Mouse (Mus musculus): ENCODE measurements around the gene Bloc1s3.

The Bloc1s3 gene

GRCm38 (mm10) chr7:19508150-19508923 is at the start of gene Bloc1s3, which contains the start of gene Trappc6a:
Gene Bloc1s3, minus strand, starts transcription at chr7:19508367.
Gene Trappc6a, plus strand, starts transcription at chr7:19508395.
- in situ Hi-C loops (cut with MboI; ENCODE audit: low sequenced_read_pairs), result no loop called here

- in situ Hi-C loops (cut with MboI; ENCODE audit: low sequenced_read_pairs), result no loop called here
These were observed 48.9 kb upstream of the Bloc1s3 start for GRCm38 (mm10) chr7:19557086-19557485.

- in situ Hi-C loops (cut with MboI; ENCODE audit: low sequenced_read_pairs), result no loop called here
These were observed 46.0 kb upstream of the Bloc1s3 start for GRCm38 (mm10) chr7:19554168-19554567.

- in situ Hi-C loops (cut with MboI; ENCODE audit: low sequenced_read_pairs), result no loop called here
These were observed 44.3 kb upstream of the Bloc1s3 start for GRCm38 (mm10) chr7:19552443-19552842.

- in situ Hi-C loops (cut with MboI; ENCODE audit: low sequenced_read_pairs), result no loop called here
These were observed 43.5 kb upstream of the Bloc1s3 start for GRCm38 (mm10) chr7:19551634-19552033.

GRCm38 (mm10) chr7:19549394-19549793 is 41.2 kb upstream of the Bloc1s3 start:
- in situ Hi-C loops (cut with MboI; ENCODE audit: low sequenced_read_pairs), result no loop called here

GRCm38 (mm10) chr7:19547344-19547969 is 39.3 kb upstream of the Bloc1s3 start:
- in situ Hi-C loops (cut with MboI; ENCODE audit: low sequenced_read_pairs), result no loop called here

- in situ Hi-C loops (cut with MboI; ENCODE audit: low sequenced_read_pairs), result no loop called here
These were observed 37.8 kb upstream of the Bloc1s3 start for GRCm38 (mm10) chr7:19546007-19546406.

GRCm38 (mm10) chr7:19543584-19543983 is 35.4 kb upstream of the Bloc1s3 start:
- in situ Hi-C loops (cut with MboI; ENCODE audit: low sequenced_read_pairs), result no loop called here

- in situ Hi-C loops (cut with MboI; ENCODE audit: low sequenced_read_pairs), result no loop called here
These were observed 34.1 kb upstream of the Bloc1s3 start for GRCm38 (mm10) chr7:19542155-19542691.

GRCm38 (mm10) chr7:19541681-19542154 is 33.6 kb upstream of the Bloc1s3 start:
- in situ Hi-C loops (cut with MboI; ENCODE audit: low sequenced_read_pairs), result no loop called here

- in situ Hi-C loops (cut with MboI; ENCODE audit: low sequenced_read_pairs), result no loop called here
These were observed 32.8 kb upstream of the Bloc1s3 start for GRCm38 (mm10) chr7:19540771-19541566.

- in situ Hi-C loops (cut with MboI; ENCODE audit: low sequenced_read_pairs), result no loop called here
These were observed 26.5 kb upstream of the Bloc1s3 start for GRCm38 (mm10) chr7:19534676-19535075.

- in situ Hi-C loops (cut with MboI; ENCODE audit: low sequenced_read_pairs), result no loop called here
These were observed 24.1 kb upstream of the Bloc1s3 start for GRCm38 (mm10) chr7:19532240-19532639.

GRCm38 (mm10) chr7:19531077-19531476 is 22.9 kb upstream of the Bloc1s3 start:
- in situ Hi-C loops (cut with MboI; ENCODE audit: low sequenced_read_pairs), result no loop called here

GRCm38 (mm10) chr7:19525105-19525481 is 16.9 kb upstream of the Bloc1s3 start:
- in situ Hi-C loops (cut with MboI; ENCODE audit: low sequenced_read_pairs), result loop anchor here (10.0 kb wide), 1 partner anchor 60 kb away; the partner anchor contains the start of gene Exoc3l2

- in situ Hi-C loops (cut with MboI; ENCODE audit: low sequenced_read_pairs), result loop anchor here (10.0 kb wide), 1 partner anchor 60 kb away; the partner anchor contains the start of gene Exoc3l2
These were observed 16.4 kb upstream of the Bloc1s3 start for GRCm38 (mm10) chr7:19524420-19525104.

- in situ Hi-C loops (cut with MboI; ENCODE audit: low sequenced_read_pairs), result loop anchor here (10.0 kb wide), 1 partner anchor 59 kb away; the partner anchor contains the start of gene Exoc3l2
These were observed 15.7 kb upstream of the Bloc1s3 start for GRCm38 (mm10) chr7:19523757-19524419.

GRCm38 (mm10) chr7:19523017-19523756 is 15.0 kb upstream of the Bloc1s3 start:
- in situ Hi-C loops (cut with MboI; ENCODE audit: low sequenced_read_pairs), result loop anchor here (10.0 kb wide), 1 partner anchor 58 kb away; the partner anchor contains the start of gene Exoc3l2
